Mouse (Mus musculus) hematopoietic stem cell, adult 5-6 weeks (primary cell): Measurements from ENCODE around the gene Trim28. TPM values are rescaled to one million over a fixed set of nuclear protein-coding genes. Genes with fewer than 3 reads are reported as not detected.

Experiments
- ATAC-seq, 2 experiments: fragments of 125-278 bp in 1 of 2; replicated peaks in 1 of 2; 2 replicates each; pipeline ENCODE4 v1.8.0; 2016 to 2017; ENCODE audit warnings: inconsistent platforms in 2 of 2, mild to moderate bottlenecking in 2 of 2, moderate number of reproducible peaks in 2 of 2, low read depth in 1 of 2, moderate TSS enrichment in 1 of 2; ENCODE audit not compliant: low FRiP score in 2 of 2, poor library complexity in 2 of 2, severe bottlenecking in 2 of 2, insufficient read depth in 1 of 2, low TSS enrichment in 1 of 2
- total RNA-seq: library from RNA; stranded (forward); fragments of 172-1452, 232-1000 nt; gene quantifications from 2 replicates; pipeline ENCODE4 v1.2.3, GENCODE M21; 2017

Trim28 gene
- total RNA-seq, 1 experiment from 2014 or later, result 595 TPM

- no peak for ATAC-seq
These were observed 43.6 kb downstream of the Trim28 start for GRCm38 (mm10) chr7:13042511-13042910.

GRCm38 (mm10) chr7:13043120-13043444 is 44.2 kb downstream of the Trim28 start:
- ATAC-seq, result no peak

GRCm38 (mm10) chr7:13043445-13044253 is 44.7 kb downstream of the Trim28 start:
- peak; percentile 14 to 22; a peak in 1 of 4 replicates for ATAC-seq

GRCm38 (mm10) chr7:13044254-13044625 is 45.3 kb downstream of the Trim28 start:
- no peak; a peak in 1 of 4 replicates for ATAC-seq

GRCm38 (mm10) chr7:13046084-13046483 is 47.2 kb downstream of the Trim28 start:
- peak; percentile 81 to 91 for ATAC-seq

GRCm38 (mm10) chr7:13053001-13053400 is 54.1 kb downstream of the Trim28 start:
- ATAC-seq, result no peak

- ATAC-seq, result no peak
These were observed 54.6 kb downstream of the Trim28 start for GRCm38 (mm10) chr7:13053501-13053900.

- ATAC-seq, result no peak; a peak in 1 of 4 replicates
These were observed 55.0 kb downstream of the Trim28 start for GRCm38 (mm10) chr7:13053961-13054286.

GRCm38 (mm10) chr7:13054287-13055010 is 55.5 kb downstream of the Trim28 start, which contains the start of gene Mzf1:
Gene Mzf1 (minus strand): TSS chr7:13054764.
- peak; percentile 88 to 94 for ATAC-seq

GRCm38 (mm10) chr7:13056913-13057700 is 58.2 kb downstream of the Trim28 start:
- ATAC-seq, result no peak

- no peak for ATAC-seq
These were observed 60.6 kb downstream of the Trim28 start for GRCm38 (mm10) chr7:13059536-13059935.

GRCm38 (mm10) chr7:13063399-13063798 is 64.5 kb downstream of the Trim28 start:
- 0 out of 4 replicates have a peak, but pooled peaks of 1 of the 2 experiments have one; percentile 32 for ATAC-seq

- no peak for ATAC-seq
These were observed 73.4 kb downstream of the Trim28 start for GRCm38 (mm10) chr7:13072293-13072692.

Other genes with a start within 250 kb of the Trim28 start
- gene Zscan18, start 195.5 kb upstream of the Trim28 start, total RNA-seq, result 8.2 and 8.9 TPM in 2 replicates
- 11.1 and 16.3 TPM in 2 replicates for gene Zfp329, start 180.3 kb upstream of the Trim28 start, total RNA-seq
- gene Zfp110, start 164.4 kb upstream of the Trim28 start, total RNA-seq, result 34.0 and 52.0 TPM in 2 replicates
- gene Zfp128, start 117.9 kb upstream of the Trim28 start, total RNA-seq, result 5.3 and 6.4 TPM in 2 replicates
- gene Zscan22, start 101.3 kb upstream of the Trim28 start, total RNA-seq, result 4.1 and 5.8 TPM in 2 replicates
- gene Rps5, start 76.8 kb upstream of the Trim28 start, total RNA-seq, result 1,183 and 1,501 TPM in 2 replicates
- gene Rnf225, start 71.7 kb upstream of the Trim28 start, total RNA-seq, result 0.50 and 1.2 TPM in 2 replicates
- gene Zfp324, start 33.3 kb upstream of the Trim28 start, total RNA-seq, result 6.9 and 10.6 TPM in 2 replicates
- gene Zfp446, start 21.3 kb upstream of the Trim28 start, total RNA-seq, result 3.7 and 6.4 TPM in 2 replicates
- gene Slc27a5, start 922 bp upstream of the Trim28 start, total RNA-seq, result not detected in 2 replicates
- gene Zbtb45, start 10.9 kb downstream of the Trim28 start, total RNA-seq, result 5.4 and 6.9 TPM in 2 replicates
- gene Chmp2a, start 35.7 kb downstream of the Trim28 start, total RNA-seq, result 165 and 183 TPM in 2 replicates
- 124 and 146 TPM in 2 replicates for gene Ube2m, start 39.2 kb downstream of the Trim28 start, total RNA-seq
- 0.81 and 1.2 TPM in 2 replicates for gene Mzf1, start 55.6 kb downstream of the Trim28 start, total RNA-seq
- not detected in 2 replicates for gene Vmn1r85, start 96.1 kb downstream of the Trim28 start, total RNA-seq
- gene Vmn1r86, start 120.8 kb downstream of the Trim28 start, total RNA-seq, result not detected in 2 replicates
- gene Vmn1r87, start 141.0 kb downstream of the Trim28 start, total RNA-seq, result not detected in 2 replicates
- not detected in 2 replicates for gene Vmn1r88, start 160.5 kb downstream of the Trim28 start, total RNA-seq
- not detected in 2 replicates for gene Vmn1r89, start 213.9 kb downstream of the Trim28 start, total RNA-seq